Mouse (Mus musculus): ENCODE results near the gene Pik3r5.

- no peak for TF ChIP-seq CTCF (IDR thresholded peaks at IDR 0.05; ENCODE audit: low read depth, low read length)
- no peak for TF ChIP-seq GATA2 (IDR thresholded peaks at IDR 0.05; ENCODE audit: borderline replicate concordance, low read depth, low read length)
- TF ChIP-seq GATA1 (IDR thresholded peaks at IDR 0.05; ENCODE audit: borderline replicate concordance, low read length) = no peak
Measured at GRCm38 (mm10) chr11:68383519-68383918, 48.4 kb upstream of the Pik3r5 start.

Data from G1E (cell line).